Mouse (Mus musculus) erythroblast, embryonic 14.5 days (primary cell): Measurements from ENCODE around the gene Nat8f2. TPM values are rescaled to one million over a fixed set of nuclear protein-coding genes. Genes with fewer than 3 reads are reported as not detected.
"Not testable (repeated sequence)": the region's sequence is repeated elsewhere in the genome, so short reads cannot be mapped to it uniquely, and the experiment has no call there.

Experiments
- H3K27me3 ChIP-seq: 2 replicates; pipeline ENCODE4 v1.6.1; 2012; ENCODE audit warnings: inconsistent platforms; ENCODE audit not compliant: control insufficient read depth
- H3K36me3 ChIP-seq: 2 replicates; pipeline ENCODE4 v1.6.1; 2012; ENCODE audit warnings: mild to moderate bottlenecking, inconsistent platforms; ENCODE audit not compliant: control insufficient read depth
- H3K4me1 ChIP-seq: 2 replicates; pipeline ENCODE4 v1.6.1; 2012; ENCODE audit warnings: inconsistent platforms; ENCODE audit not compliant: control insufficient read depth
- H3K4me3 ChIP-seq: replicated peaks from 2 replicates; pipeline ENCODE3; 2012; ENCODE audit warnings: moderate library complexity, mild to moderate bottlenecking, inconsistent platforms
- H3K9me3 ChIP-seq: 2 replicates; pipeline ENCODE4 v1.6.1; 2012; ENCODE audit warnings: low read length, inconsistent platforms, mixed read lengths; ENCODE audit not compliant: control insufficient read depth
- GATA1 ChIP-seq: IDR thresholded peaks from 2 replicates; pipeline ENCODE4 v1.6.1; 2012; ENCODE audit warnings: low read length, inconsistent platforms, mixed read lengths
- TAL1 ChIP-seq: IDR thresholded peaks from 3 replicates; pipeline ENCODE4 v1.6.1; 2012; ENCODE audit warnings: low read length, inconsistent platforms, mixed read lengths
- polyA plus RNA-seq: library from polyadenylated mRNA; stranded (reverse); fragments of >175 nt; gene quantifications from 2 replicates; pipeline ENCODE4 v1.2.3, GENCODE M21; 2012

The Nat8f2 gene
- polyA plus RNA-seq, result not detected in 2 replicates

GRCm38 (mm10) chr6:85869006-85869405 lies at the start of gene Nat8f2:
TSS of gene Nat8f2 (minus strand) at chr6:85869158.
- not testable (repeated sequence) for H3K27me3 ChIP-seq, H3K4me3 ChIP-seq, H3K9me3 ChIP-seq, H3K4me1 ChIP-seq, H3K36me3 ChIP-seq

- H3K27me3 ChIP-seq, H3K9me3 ChIP-seq, H3K4me3 ChIP-seq: not testable (repeated sequence)
- Histone ChIP-seq H3K36me3 (peaks cover 29% of the 10 kb centered on the region), H3K4me1 (peaks cover 26% of the 10 kb centered on the region)
Measured at GRCm38 (mm10) chr6:85918341-85918740, 49.4 kb upstream of the Nat8f2 start.

GRCm38 (mm10) chr6:85916596-85916995 lies 47.6 kb upstream of the Nat8f2 start:
- no peaks in the 10 kb centered on the region for H3K27me3 ChIP-seq
- H3K4me1 ChIP-seq, result peaks cover 26% of the 10 kb centered on the region
- peak overlapping the region; percentile 72 for H3K4me3 ChIP-seq
- no peaks in the 10 kb centered on the region for H3K9me3 ChIP-seq
- TF ChIP-seq GATA1 (no peak), TAL1 (no peak)
- H3K36me3 ChIP-seq, result peaks cover 17% of the 10 kb centered on the region

GRCm38 (mm10) chr6:85915539-85916513 lies 46.9 kb upstream of the Nat8f2 start, which contains the start of gene Nat8f1:
TSS of gene Nat8f1 (minus strand) at chr6:85915687.
- not testable (repeated sequence) for H3K9me3 ChIP-seq, H3K36me3 ChIP-seq, H3K27me3 ChIP-seq
- Histone ChIP-seq H3K4me3 (peak within 1 kb of the TSS; percentile 84), H3K4me1 (peaks cover 26% of the 10 kb centered on the region)

DNA sequence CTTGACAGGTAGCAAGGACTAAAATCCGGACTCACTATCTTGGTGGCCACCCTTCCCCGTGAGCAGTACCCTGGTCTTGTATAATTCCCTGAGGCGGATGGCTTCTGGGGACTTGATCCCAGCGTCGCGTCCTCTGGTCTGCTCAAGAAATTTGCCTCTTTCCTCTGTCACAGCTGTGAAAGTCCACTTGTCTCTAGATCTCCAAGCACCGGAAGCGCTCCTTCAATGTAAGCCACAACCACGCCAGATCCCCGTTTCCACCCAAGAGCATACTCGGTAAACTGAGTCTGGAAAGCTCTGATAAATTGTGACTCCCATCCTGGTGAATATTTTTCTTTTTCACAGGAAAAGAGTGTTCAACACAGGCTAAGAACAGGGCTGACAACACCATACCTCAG lies 46.2 kb upstream of the Nat8f2 start:
- Histone ChIP-seq H3K9me3 (no peaks in the 10 kb centered on the region), H3K4me3 (peak overlapping the region; percentile 84), H3K27me3 (no peaks in the 10 kb centered on the region), H3K36me3 (peaks cover 5% of the 10 kb centered on the region), H3K4me1 (peaks cover 26% of the 10 kb centered on the region)
- no peak for TF ChIP-seq TAL1
- TF ChIP-seq GATA1, result no peak

DNA sequence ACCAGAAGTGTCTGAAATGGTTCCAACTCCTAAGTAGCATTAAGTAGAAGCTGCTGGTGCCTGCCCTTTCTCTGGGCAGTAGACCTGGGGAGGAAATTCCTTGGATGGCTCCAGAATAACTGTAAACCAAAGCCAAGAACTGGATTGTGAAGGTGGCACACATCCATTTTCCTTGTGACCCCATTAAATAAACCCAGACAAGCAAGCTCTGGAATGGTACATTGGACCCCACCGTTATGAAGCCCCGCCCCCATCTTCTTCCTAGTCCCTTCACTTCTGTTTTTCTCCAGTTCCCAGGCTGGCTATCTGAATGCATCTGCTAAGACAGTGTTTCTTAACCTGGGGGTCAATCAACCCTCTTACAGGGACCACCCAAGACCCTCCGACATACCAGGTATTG lies 42.6 kb upstream of the Nat8f2 start, which contains the start of gene Tprkb:
Tprkb (plus strand) TSS at position 279 of the 400 bp plus-strand sequence.
- Histone ChIP-seq H3K27me3 (no peaks in the 10 kb centered on the region), H3K4me3 (no peak within 1 kb of the TSS), H3K4me1 (peaks cover 21% of the 10 kb centered on the region), H3K9me3 (no peaks in the 10 kb centered on the region), H3K36me3 (peaks cover 3% of the 10 kb centered on the region; the same call in 1 of the 2 replicates)
- TF ChIP-seq GATA1, result no peak
- no peak for TF ChIP-seq TAL1

GRCm38 (mm10) chr6:85909704-85910103 lies 40.7 kb upstream of the Nat8f2 start:
- TF ChIP-seq GATA1 (no peak), TAL1 (no peak)

DNA sequence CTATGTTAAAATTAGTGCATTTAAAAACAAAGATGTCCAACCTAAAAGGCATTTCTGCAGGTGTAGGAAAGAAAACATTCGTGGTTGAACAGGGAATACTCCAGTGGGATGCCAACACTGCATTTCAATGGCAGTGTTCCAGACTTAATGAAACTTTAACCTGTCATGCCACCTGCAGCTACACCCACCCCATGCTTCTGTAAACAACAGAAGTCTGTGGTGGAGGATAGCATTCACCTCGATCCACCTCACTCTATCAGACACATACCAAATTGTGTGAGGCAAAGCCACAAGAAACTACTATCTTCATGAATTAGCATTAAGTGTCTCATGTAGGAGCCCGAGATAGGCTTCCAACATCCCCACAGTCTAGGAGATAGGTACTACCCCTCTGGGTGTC lies 39.4 kb upstream of the Nat8f2 start:
- Histone ChIP-seq H3K9me3 (no peaks in the 10 kb centered on the region), H3K36me3 (peaks cover 3% of the 10 kb centered on the region; the same call in 1 of the 2 replicates), H3K4me1 (peaks cover 7% of the 10 kb centered on the region), H3K27me3 (no peaks in the 10 kb centered on the region), H3K4me3 (no peak overlapping the region)
- TF ChIP-seq GATA1, result no peak
- no peak for TF ChIP-seq TAL1

More at GRCm38 (mm10) chr6:85909704-85910103, 40.7 kb upstream of the Nat8f2 start:
- H3K36me3 ChIP-seq, result peaks cover 3% of the 10 kb centered on the region; the same call in 1 of the 2 replicates
- no peak overlapping the region for H3K4me3 ChIP-seq
- H3K9me3 ChIP-seq, result no peaks in the 10 kb centered on the region
- peaks cover 8% of the 10 kb centered on the region for H3K4me1 ChIP-seq
- H3K27me3 ChIP-seq, result no peaks in the 10 kb centered on the region

- not testable (repeated sequence) for H3K36me3 ChIP-seq, H3K4me1 ChIP-seq, H3K27me3 ChIP-seq, H3K9me3 ChIP-seq, H3K4me3 ChIP-seq
Measured at GRCm38 (mm10) chr6:85906911-85907351, 38.0 kb upstream of the Nat8f2 start.

DNA sequence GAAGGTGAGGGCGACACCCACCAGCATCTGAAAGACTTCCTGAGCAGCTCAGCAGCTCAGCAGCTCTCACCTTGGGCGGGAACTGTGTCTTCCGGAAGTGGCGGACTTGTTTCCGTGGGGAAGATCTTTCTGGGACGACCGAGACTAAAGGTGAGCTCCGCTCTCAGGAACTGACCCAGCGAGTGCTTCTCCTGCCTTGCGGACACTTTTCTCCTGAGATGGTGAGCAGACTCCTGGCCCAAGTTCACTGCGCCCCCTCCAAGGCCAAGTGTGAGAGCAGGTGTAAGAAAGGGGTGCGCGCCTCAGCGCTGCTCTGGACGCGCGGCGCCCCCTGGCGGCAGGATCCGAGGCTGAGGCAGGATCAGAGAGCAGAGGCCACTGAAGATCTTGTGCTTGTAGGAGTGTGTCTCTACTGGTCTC lies 35.7 kb upstream of the Nat8f2 start, which contains the start of gene Nat8f4:
Nat8f4 (minus strand) TSS at position 243 of the 420 bp plus-strand sequence.
- H3K4me3 ChIP-seq, result peak within 1 kb of the TSS; percentile 60
- H3K9me3 ChIP-seq, H3K4me1 ChIP-seq: not testable (repeated sequence)

More for the DNA sequence above, 35.7 kb upstream of the Nat8f2 start, which contains the start of gene Nat8f4:
- H3K27me3 ChIP-seq, H3K36me3 ChIP-seq: not testable (repeated sequence)
